ENCODE assay signal across 7 mouse cellular contexts in genomic region chr16:87440184-87440686, GRCm38 (mm10). TPM values are rescaled to one million over a fixed set of nuclear protein-coding genes. Genes with fewer than 3 reads are reported as not detected.
DNase-seq lines count a peak whose midpoint lies in the region; ATAC-seq and TF ChIP-seq lines count a peak whose summit lies in the region.

TSS of gene Rwdd2b (minus strand) at chr16:87440573.

- TF ChIP-seq CTCF in intestine, postnatal 0 days (IDR thresholded peaks at IDR 0.05; ENCODE audit: low read depth): no peak
- no peak for TF ChIP-seq CTCF in small intestine, adult 2 months (IDR thresholded peaks at IDR 0.05; ENCODE audit: extremely low read depth, insufficient read length, insufficient replicate concordance, low read depth, low read length)

- peak within 1 kb of the TSS; percentile 73 for H3K9ac ChIP-seq in intestine, postnatal 0 days (ENCODE audit: low read depth, low read length)
- peak within 1 kb of the TSS; percentile 75 for H3K9ac ChIP-seq in midbrain, embryonic 12.5 days (replicated peaks)

- TF ChIP-seq POLR2A in small intestine, adult 2 months (IDR thresholded peaks at IDR 0.05; ENCODE audit: low read depth, low read length): peak; percentile 85; the same call in 1 of the 2 replicates

- intact Hi-C loops in left cerebral cortex, postnatal 4 days (cut with DNase I): no loop called here

- H3K27me3 ChIP-seq in embryonic facial prominence, embryonic 10.5 days (replicated peaks; ENCODE audit: low read depth, poor library complexity, severe bottlenecking): no peaks in the 10 kb centered on the region
- no peaks in the 10 kb centered on the region for H3K27me3 ChIP-seq in intestine, postnatal 0 days (replicated peaks; ENCODE audit: control insufficient read depth, insufficient read depth, low read length)
- H3K27me3 ChIP-seq in midbrain, embryonic 12.5 days: no peaks in the 10 kb centered on the region
- no peaks in the 10 kb centered on the region for H3K27me3 ChIP-seq in small intestine, adult 2 months (ENCODE audit: control insufficient read depth, insufficient read depth, low read length)

- peaks cover 15% of the 10 kb centered on the region for H3K4me1 ChIP-seq in embryonic facial prominence, embryonic 10.5 days
- peaks cover 13% of the 10 kb centered on the region for H3K4me1 ChIP-seq in intestine, postnatal 0 days (replicated peaks; ENCODE audit: control insufficient read depth, insufficient read depth, low read length)
- H3K4me1 ChIP-seq in midbrain, embryonic 12.5 days: peaks cover 13% of the 10 kb centered on the region
- peaks cover 31% of the 10 kb centered on the region for H3K4me1 ChIP-seq in small intestine, adult 2 months (ENCODE audit: control insufficient read depth, insufficient read depth, insufficient read length, low read length)

- WGBS in embryonic facial prominence, embryonic 10.5 days: under 1% methylated on average over 38 of the region's 38 CpGs
- WGBS in intestine, postnatal 0 days: 0% methylated on average over 38 of the region's 38 CpGs
- WGBS in midbrain, embryonic 12.5 days: under 1% methylated on average over 31 of the region's 38 CpGs
- under 1% methylated on average over 38 of the region's 38 CpGs for WGBS in small intestine, adult 2 months

- H3K4me2 ChIP-seq in intestine, postnatal 0 days (replicated peaks; ENCODE audit: low read depth): peak within 1 kb of the TSS; percentile 88
- H3K4me2 ChIP-seq in midbrain, embryonic 12.5 days (replicated peaks): peak within 1 kb of the TSS; percentile 80

- peaks cover 9% of the 10 kb centered on the region for H3K36me3 ChIP-seq in embryonic facial prominence, embryonic 10.5 days (replicated peaks)
- peaks cover 4% of the 10 kb centered on the region; the same call in 1 of the 2 replicates for H3K36me3 ChIP-seq in intestine, postnatal 0 days (ENCODE audit: control insufficient read depth, insufficient read depth)
- H3K36me3 ChIP-seq in midbrain, embryonic 12.5 days: no peaks in the 10 kb centered on the region
- H3K36me3 ChIP-seq in small intestine, adult 2 months (ENCODE audit: control insufficient read depth, insufficient read depth, low read length): peaks cover 8% of the 10 kb centered on the region

- peak; percentile 87 for ATAC-seq in intestine, postnatal 0 days
- ATAC-seq in midbrain, embryonic 12.5 days (ENCODE audit: low FRiP score, low read depth): peak; percentile 97

- no peaks in the 10 kb centered on the region for H3K9me3 ChIP-seq in embryonic facial prominence, embryonic 10.5 days
- H3K9me3 ChIP-seq in intestine, postnatal 0 days (ENCODE audit: control insufficient read depth): no peaks in the 10 kb centered on the region
- no peaks in the 10 kb centered on the region for H3K9me3 ChIP-seq in midbrain, embryonic 12.5 days

- H3K4me3 ChIP-seq in embryonic facial prominence, embryonic 10.5 days: peak within 1 kb of the TSS; percentile 85
- H3K4me3 ChIP-seq in intestine, postnatal 0 days (ENCODE audit: low read depth, low read length): peak within 1 kb of the TSS; percentile 74
- H3K4me3 ChIP-seq in midbrain, embryonic 12.5 days: peak within 1 kb of the TSS; percentile 61
- peak within 1 kb of the TSS; percentile 73 for H3K4me3 ChIP-seq in small intestine, adult 2 months (ENCODE audit: low read depth, low read length)

- peak within 1 kb of the TSS; percentile 96 for H3K27ac ChIP-seq in embryonic facial prominence, embryonic 10.5 days (replicated peaks)
- peak within 1 kb of the TSS; percentile 91 for H3K27ac ChIP-seq in intestine, postnatal 0 days (ENCODE audit: low read depth, low read length)
- peak within 1 kb of the TSS; percentile 87 for H3K27ac ChIP-seq in midbrain, embryonic 12.5 days (replicated peaks)
- H3K27ac ChIP-seq in small intestine, adult 2 months (ENCODE audit: insufficient read depth, low read depth, low read length): peak within 1 kb of the TSS; percentile 95

- DNase-seq in adrenal gland, postnatal 10 days: peak; percentile 94
- DNase-seq in embryonic facial prominence, embryonic 10.5 days (ENCODE audit: low spot score): peak; percentile 93
- DNase-seq in gonadal fat pad, adult 2 months (ENCODE audit: low read depth): peak; percentile 55
- peak; percentile 93 for DNase-seq in left cerebral cortex, postnatal 4 days

RNA-seq across cellular contexts. Expression of gene Rwdd2b, which starts in this region (rescaled TPM):
- total RNA-seq in adrenal gland, postnatal 10 days (2021): 1 to 10 TPM; 7.6 to 8.1 TPM
- 11.3 and 12.7 TPM in 2 replicates for polyA plus RNA-seq in embryonic facial prominence, embryonic 10.5 days (2016; fragmentation: Nextera tagmentation; extraction: Ambion mirVana)
- polyA plus RNA-seq in gonadal fat pad, adult 2 months (2012; rRNA removed): 3.6 and 4.3 TPM in 2 replicates
- polyA plus RNA-seq in intestine, postnatal 0 days (2015; fragmentation: Nextera tagmentation; extraction: Ambion mirVana): 20.6 and 21.1 TPM in 2 replicates
- 10 to 100 TPM; 12.4 to 12.5 TPM for total RNA-seq in left cerebral cortex, postnatal 4 days (2021)
- 10.0 and 11.7 TPM in 2 replicates for polyA plus RNA-seq in midbrain, embryonic 12.5 days (2016; fragmentation: Nextera tagmentation; extraction: Ambion mirVana)
- polyA plus RNA-seq in small intestine, adult 2 months (2012; rRNA removed): 10.2 and 33.3 TPM in 2 replicates

Comparison
In these comparisons a context has a peak if more than half of its experiments do, and no peak if none do; other contexts are left out.
1. Peak in every context shown above with its lines: DNase-seq, ATAC-seq, H3K4me3 ChIP-seq and H3K27ac ChIP-seq.